Mouse (Mus musculus): ENCODE data around the gene Fam240a. TPM values are rescaled to one million over a fixed set of nuclear protein-coding genes. Genes with fewer than 3 reads are reported as not detected.

Gene Fam240a
- polyA plus RNA-seq, 1 experiment from 2014 or later: not detected

DNA sequence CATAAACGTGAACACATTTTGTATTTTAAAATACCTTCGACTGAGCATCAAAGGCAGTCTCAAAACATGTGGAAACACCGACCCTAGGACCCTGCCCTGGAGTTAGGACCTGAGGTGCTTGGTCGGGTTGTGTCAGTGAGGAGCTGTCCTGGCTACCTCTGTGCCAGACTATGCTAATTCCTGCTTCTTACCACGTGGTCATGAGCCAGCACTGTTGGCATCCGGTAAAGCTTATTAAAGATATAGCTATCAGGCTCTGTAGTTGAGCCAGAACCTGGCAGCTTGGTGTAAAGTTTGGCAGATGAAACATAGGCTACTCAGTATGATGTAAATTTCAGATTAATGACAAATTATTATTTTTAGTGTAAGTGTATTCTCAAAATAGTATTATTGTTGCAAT lies 35.7 kb upstream of the Fam240a start:
- WGBS: 61% methylated on average over 6 of the region's 6 CpGs
- Histone ChIP-seq H3K9me3 (no peaks in the 10 kb centered on the region), H3K4me3 (no peak overlapping the region), H3K4me1 (peaks cover 27% of the 10 kb centered on the region), H3K36me3 (replicated peaks) (no peaks in the 10 kb centered on the region), H3K27me3 (ENCODE audit: poor library complexity, severe bottlenecking) (peaks cover 81% of the 10 kb centered on the region), H3K27ac (no peak overlapping the region)
- DNase-seq (ENCODE audit: extremely low spot score, low spot score): no peak

DNA sequence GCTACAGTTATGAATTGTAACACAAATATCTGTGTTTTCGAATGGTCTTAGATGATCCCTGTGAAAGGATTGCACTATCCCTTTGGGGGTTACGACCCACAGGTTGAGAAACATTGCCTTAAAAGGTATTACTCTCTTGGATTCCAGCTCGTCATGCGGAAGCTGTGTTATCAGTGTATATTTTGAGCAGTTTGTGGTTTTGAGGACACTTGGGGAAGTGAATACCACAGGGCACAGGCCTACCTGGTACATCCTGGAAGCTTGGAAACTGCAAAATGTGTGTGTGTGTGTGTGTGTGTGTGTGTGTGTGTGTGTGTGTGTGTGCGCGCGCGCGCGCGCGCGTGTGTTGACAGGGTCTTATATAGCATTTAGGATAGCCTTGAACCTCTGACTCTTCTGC lies 35.2 kb upstream of the Fam240a start:
- no peak for DNase-seq (ENCODE audit: extremely low spot score, low spot score)
- H3K27me3 ChIP-seq (ENCODE audit: poor library complexity, severe bottlenecking): peaks cover 87% of the 10 kb centered on the region
- WGBS: 95% methylated on average over 13 of the region's 13 CpGs
- H3K4me1 ChIP-seq: peaks cover 33% of the 10 kb centered on the region
- H3K36me3 ChIP-seq (replicated peaks): no peaks in the 10 kb centered on the region
- H3K27ac ChIP-seq: no peak overlapping the region
- H3K9me3 ChIP-seq: no peaks in the 10 kb centered on the region
- no peak overlapping the region for H3K4me3 ChIP-seq

DNA sequence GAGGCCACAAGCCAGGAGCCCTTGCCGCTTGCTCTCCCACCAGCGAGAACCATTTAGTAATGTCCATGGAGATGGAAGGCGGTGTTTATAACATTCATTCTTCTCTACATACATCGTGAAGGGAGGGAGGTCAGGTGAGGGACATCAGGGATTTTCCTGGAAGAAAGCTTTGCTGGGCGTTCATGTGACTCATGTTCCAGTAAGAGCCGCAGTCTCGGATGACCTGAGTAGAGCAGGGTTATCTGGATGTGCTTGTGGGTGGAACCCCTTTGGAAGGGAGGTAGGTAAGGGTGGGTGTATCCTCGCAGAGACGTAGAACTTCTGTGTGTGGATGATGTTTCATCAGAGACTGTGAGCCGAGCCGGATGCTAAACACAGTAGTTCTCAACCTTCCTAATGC lies 34.7 kb upstream of the Fam240a start, which contains the start of gene Lrrc2:
Lrrc2 (plus strand) TSS at position 149 of the 400 bp plus-strand sequence.
- 88% methylated on average over 11 of the region's 11 CpGs for WGBS
- peaks cover 91% of the 10 kb centered on the region for H3K27me3 ChIP-seq (ENCODE audit: poor library complexity, severe bottlenecking)
- H3K9me3 ChIP-seq: no peaks in the 10 kb centered on the region
- no peak within 1 kb of the TSS for H3K27ac ChIP-seq
- no peaks in the 10 kb centered on the region for H3K36me3 ChIP-seq (replicated peaks)
- H3K4me3 ChIP-seq: no peak within 1 kb of the TSS
- no peak for DNase-seq (ENCODE audit: extremely low spot score, low spot score)
- H3K4me1 ChIP-seq: peaks cover 37% of the 10 kb centered on the region

DNA sequence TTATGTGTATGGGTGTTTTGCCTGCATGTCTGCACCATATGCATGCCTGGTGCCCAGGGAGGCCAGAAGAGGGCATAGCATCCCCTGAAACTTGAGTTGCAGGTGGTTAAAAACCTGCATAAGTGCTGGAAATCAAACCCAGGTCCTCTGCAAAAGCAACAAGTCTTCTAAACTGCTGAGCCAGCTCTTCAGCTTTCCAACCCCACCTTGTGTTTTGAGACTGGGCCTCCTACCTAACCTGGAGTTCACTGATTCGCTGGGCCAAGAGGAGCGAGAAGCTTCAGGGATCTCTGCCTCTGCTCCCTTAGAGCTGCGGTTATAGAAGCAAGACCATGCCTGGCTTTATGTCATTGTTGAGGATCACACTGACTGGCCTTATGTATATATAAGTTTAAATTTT lies 33.4 kb upstream of the Fam240a start:
- no peaks in the 10 kb centered on the region for H3K9me3 ChIP-seq
- no peaks in the 10 kb centered on the region for H3K36me3 ChIP-seq (replicated peaks)
- H3K27me3 ChIP-seq (ENCODE audit: poor library complexity, severe bottlenecking): peaks cover 92% of the 10 kb centered on the region
- H3K27ac ChIP-seq: no peak overlapping the region
- 96% methylated on average over 3 of the region's 3 CpGs for WGBS
- H3K4me3 ChIP-seq: no peak overlapping the region
- peaks cover 44% of the 10 kb centered on the region for H3K4me1 ChIP-seq
- no peak for DNase-seq (ENCODE audit: extremely low spot score, low spot score)

DNA sequence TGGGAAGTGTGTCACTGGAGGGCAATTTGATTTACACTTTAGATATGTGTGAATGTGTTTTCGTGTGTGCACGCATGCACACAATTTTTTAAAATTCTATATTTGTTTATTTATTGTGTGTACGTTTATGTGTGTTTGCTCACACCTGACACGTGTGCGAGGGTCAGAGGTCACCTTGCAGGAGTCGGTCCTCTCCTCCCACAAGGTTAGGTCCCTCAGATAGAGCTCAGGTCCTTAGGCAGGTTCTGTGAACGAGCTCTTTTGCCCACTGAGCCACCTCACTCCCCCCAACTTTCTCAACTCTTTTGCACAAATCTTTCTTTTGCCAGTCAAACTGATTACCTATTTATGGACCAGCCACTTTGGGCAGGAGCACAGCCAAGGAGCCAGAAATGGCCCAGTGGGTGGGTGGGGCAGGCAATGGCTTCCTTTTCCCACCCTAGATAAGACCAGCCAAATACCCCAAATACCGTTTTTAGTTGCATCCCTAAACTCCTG lies 32.2 kb upstream of the Fam240a start:
- WGBS: 65% methylated on average over 8 of the region's 8 CpGs
- no peak for DNase-seq (ENCODE audit: extremely low spot score, low spot score)
- peaks cover 93% of the 10 kb centered on the region for H3K27me3 ChIP-seq (ENCODE audit: poor library complexity, severe bottlenecking)

DNA sequence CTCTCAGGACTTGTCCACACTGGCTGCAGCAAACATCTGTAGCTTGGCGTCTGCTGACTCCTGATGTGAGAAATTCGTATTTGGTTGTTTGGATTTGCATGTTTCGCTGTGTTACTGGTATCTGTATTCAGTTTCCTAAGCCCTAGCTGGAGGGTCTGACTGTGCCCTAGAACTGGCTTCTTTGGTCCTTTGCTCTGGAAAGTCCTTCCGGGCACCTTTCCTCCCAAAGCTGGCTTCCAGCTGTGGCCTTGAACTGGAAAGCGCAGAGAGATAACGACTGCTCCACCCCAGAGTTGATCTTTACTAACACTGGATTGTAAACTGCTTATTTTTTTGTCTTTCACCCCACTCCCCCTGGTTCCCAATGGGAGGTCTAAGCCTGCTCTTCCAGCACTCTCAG lies 31.2 kb upstream of the Fam240a start:
- H3K9me3 ChIP-seq: no peaks in the 10 kb centered on the region
- no peak overlapping the region for H3K4me3 ChIP-seq
- peaks cover 93% of the 10 kb centered on the region for H3K27me3 ChIP-seq (ENCODE audit: poor library complexity, severe bottlenecking)
- H3K4me1 ChIP-seq: peaks cover 37% of the 10 kb centered on the region
- H3K27ac ChIP-seq: 0 out of 2 replicates have a peak overlapping the region, but pooled peaks have one; percentile 72
- WGBS: 12% methylated on average over 6 of the region's 6 CpGs
- no peak for DNase-seq (ENCODE audit: extremely low spot score, low spot score)
- H3K36me3 ChIP-seq (replicated peaks): no peaks in the 10 kb centered on the region

More for the DNA sequence above, 32.2 kb upstream of the Fam240a start:
- peaks cover 43% of the 10 kb centered on the region for H3K4me1 ChIP-seq
- no peaks in the 10 kb centered on the region for H3K9me3 ChIP-seq
- no peak overlapping the region for H3K4me3 ChIP-seq
- H3K27ac ChIP-seq: no peak overlapping the region
- no peaks in the 10 kb centered on the region for H3K36me3 ChIP-seq (replicated peaks)

DNA sequence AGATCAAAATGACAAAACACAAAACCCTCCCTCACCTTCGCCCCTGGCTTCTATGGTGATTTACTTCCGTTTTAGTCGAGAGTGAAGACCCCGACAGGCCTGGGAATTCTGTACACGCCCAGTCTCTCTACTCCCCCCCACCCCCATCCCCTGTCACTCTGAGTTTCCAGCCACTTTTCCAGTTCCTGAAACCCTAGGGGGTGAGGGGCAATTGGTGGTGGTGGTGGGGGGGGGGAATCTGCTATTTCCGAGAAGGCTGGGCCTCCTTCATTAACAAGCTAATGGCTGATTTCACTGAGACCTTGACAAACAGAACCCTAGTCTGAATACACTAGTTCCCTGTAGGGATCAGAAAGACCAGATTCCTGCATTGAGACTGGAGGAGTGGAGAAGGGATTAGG lies 30.6 kb upstream of the Fam240a start:
- 2% methylated on average over 6 of the region's 6 CpGs for WGBS
- H3K4me3 ChIP-seq: peak overlapping the region; percentile 34
- H3K36me3 ChIP-seq (replicated peaks): no peaks in the 10 kb centered on the region
- H3K9me3 ChIP-seq: no peaks in the 10 kb centered on the region
- peaks cover 93% of the 10 kb centered on the region for H3K27me3 ChIP-seq (ENCODE audit: poor library complexity, severe bottlenecking)
- peak; percentile 50 for DNase-seq (ENCODE audit: extremely low spot score, low spot score)
- peak overlapping the region; percentile 72 for H3K27ac ChIP-seq
- peaks cover 37% of the 10 kb centered on the region for H3K4me1 ChIP-seq

DNA sequence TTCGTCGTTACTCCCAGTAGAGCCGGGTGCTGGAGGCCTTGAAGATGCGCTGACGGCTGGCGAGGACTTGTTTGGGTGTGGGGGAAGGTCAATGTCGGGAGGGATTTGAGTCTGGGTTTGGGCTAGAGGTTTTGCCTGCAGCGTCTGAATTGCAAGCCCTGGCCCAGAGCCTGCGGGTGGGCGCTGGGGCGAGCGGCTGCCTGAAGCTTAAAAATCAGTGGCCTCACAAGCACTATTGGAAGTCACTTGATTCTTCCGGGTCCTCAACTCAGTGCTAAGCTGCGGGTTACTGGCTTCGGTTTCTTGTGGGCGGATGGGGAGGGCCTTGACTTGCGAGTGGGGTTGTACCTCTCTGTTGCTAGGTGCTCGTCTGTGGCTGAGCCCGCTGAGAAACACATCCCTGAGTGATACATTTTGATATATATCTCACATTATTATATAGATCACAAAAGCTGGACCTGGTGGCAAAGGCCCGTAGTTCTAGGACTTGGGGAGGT lies 29.9 kb upstream of the Fam240a start:
- H3K27me3 ChIP-seq (ENCODE audit: poor library complexity, severe bottlenecking): peaks cover 86% of the 10 kb centered on the region
- H3K4me3 ChIP-seq: peak overlapping the region; percentile 34
- no peaks in the 10 kb centered on the region for H3K9me3 ChIP-seq
- peak; percentile 43 for DNase-seq (ENCODE audit: extremely low spot score, low spot score)
- peaks cover 37% of the 10 kb centered on the region for H3K4me1 ChIP-seq
- 4% methylated on average over 20 of the region's 20 CpGs for WGBS
- no peaks in the 10 kb centered on the region for H3K36me3 ChIP-seq (replicated peaks)
- peak overlapping the region; percentile 72 for H3K27ac ChIP-seq

DNA sequence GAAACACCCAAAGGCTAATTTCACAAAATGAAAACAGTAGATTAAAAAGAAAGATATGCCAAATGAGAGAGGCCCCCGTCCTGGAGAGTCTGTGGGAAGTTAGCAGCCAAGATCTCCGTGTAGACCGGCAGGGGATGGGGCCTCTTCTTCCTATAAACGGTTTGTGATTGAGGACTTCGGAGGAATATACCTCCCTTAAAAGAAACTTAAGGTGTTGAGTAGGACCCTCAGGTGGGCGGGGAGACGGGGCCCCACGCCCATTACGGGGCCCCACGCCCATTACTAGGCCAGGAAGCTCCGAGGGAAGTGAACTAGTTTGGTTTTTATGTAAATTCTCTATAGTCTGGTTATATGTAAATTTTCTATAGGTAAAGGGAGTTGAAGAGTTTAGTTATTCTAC lies 29.3 kb upstream of the Fam240a start, which contains the start of gene Tdgf1:
Tdgf1 (minus strand) TSS at position 233 of the 400 bp plus-strand sequence.
- no peaks in the 10 kb centered on the region for H3K36me3 ChIP-seq (replicated peaks)
- no peaks in the 10 kb centered on the region for H3K9me3 ChIP-seq
- 10% methylated on average over 11 of the region's 11 CpGs for WGBS
- H3K27me3 ChIP-seq (ENCODE audit: poor library complexity, severe bottlenecking): peaks cover 80% of the 10 kb centered on the region
- H3K27ac ChIP-seq: peak within 1 kb of the TSS; percentile 72
- peak within 1 kb of the TSS; percentile 34 for H3K4me3 ChIP-seq
- no peak for DNase-seq (ENCODE audit: extremely low spot score, low spot score)
- peaks cover 37% of the 10 kb centered on the region for H3K4me1 ChIP-seq

DNA sequence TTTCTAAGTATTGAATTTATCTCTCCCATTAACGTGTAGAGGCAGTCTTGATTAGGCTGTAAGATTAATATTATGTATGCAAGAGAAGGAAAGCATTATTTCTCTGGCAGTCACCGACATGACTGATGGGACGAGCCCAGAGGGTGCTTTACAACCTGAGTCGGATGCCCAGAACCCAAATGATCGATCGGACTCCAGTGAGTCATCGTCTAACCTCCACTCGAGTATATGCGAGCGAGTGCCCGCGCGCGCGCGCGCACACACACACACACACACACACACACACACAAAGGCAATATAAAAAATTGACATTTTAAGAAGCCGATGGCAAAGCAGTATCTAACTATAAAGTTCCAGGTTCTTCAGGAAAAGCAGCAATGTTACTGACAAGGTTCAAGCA lies 28.7 kb upstream of the Fam240a start:
- no peak overlapping the region for H3K4me3 ChIP-seq
- no peak for DNase-seq (ENCODE audit: extremely low spot score, low spot score)
- 27% methylated on average over 18 of the region's 18 CpGs for WGBS
- no peaks in the 10 kb centered on the region for H3K36me3 ChIP-seq (replicated peaks)
- peaks cover 77% of the 10 kb centered on the region for H3K27me3 ChIP-seq (ENCODE audit: poor library complexity, severe bottlenecking)
- no peaks in the 10 kb centered on the region for H3K9me3 ChIP-seq
- peaks cover 37% of the 10 kb centered on the region for H3K4me1 ChIP-seq
- H3K27ac ChIP-seq: no peak overlapping the region

DNA sequence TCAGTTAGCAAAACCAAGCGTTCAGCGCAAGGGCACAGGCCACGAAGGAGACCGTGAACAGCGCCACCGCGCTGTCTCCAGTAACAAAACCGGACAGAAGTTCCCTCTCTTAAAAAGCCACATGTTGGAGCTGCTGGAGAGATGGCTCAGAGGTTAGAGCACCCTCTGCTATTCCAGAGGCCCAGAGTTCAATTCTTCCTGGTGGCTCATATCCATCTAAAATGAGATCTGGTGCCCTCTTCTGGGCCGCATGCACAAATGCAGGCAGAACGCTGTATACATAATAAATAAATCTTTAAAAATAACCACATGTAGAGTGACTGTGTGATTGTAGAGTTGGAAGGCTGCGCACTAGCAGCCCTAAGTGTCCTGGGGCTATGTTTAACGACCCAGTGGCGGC lies 27.6 kb upstream of the Fam240a start:
- Histone ChIP-seq H3K4me3 (no peak overlapping the region), H3K9me3 (no peaks in the 10 kb centered on the region), H3K36me3 (replicated peaks) (no peaks in the 10 kb centered on the region), H3K27ac (no peak overlapping the region), H3K27me3 (ENCODE audit: poor library complexity, severe bottlenecking) (peaks cover 69% of the 10 kb centered on the region), H3K4me1 (peaks cover 37% of the 10 kb centered on the region)
- 34% methylated on average over 13 of the region's 13 CpGs for WGBS
- DNase-seq (ENCODE audit: extremely low spot score, low spot score): no peak

DNA sequence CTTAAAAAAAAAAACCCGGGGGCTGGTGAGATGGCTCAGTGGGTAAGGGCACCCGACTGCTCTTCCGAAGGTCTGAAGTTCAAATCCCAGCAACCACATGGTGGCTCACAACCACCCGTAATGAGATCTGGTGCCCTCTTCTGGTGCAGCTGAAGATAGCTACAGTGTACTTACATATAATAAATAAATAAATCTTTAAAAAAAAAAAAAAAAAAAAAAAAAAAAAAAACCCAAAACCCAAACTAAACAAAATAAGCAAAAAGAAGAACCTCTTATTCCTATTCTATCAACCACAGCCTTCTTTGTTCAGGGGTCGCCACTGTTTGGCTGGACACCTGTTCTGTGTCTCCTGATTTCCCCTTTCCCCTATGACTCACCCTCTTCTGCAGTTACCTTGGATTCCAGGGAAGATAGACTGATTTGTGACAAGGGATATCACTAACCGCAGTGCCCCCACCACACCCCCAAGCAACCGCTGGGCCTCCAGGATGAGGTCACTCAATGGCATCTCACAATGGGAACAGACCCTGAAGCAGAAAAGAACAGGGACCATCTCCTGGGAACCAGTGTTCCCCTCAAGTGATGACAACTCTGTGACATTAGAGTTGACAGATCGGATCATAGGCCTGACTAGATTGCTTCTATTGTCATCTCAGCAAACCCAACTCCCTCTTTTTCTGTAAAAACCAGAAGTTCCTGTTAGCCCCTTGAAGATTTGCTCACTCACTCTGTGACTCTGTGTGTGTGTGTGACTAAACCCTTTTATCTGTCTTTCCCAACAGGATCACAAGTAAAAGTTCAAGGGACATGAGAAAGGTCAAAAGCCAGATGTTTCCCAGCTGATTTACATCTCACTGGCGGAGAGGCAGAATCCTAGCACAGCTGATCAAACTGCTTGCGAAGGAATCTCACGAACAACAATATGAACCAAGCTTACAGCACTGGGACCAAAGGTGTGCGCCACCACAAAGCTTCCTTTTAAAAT lies 21.1 kb upstream of the Fam240a start:
- Histone ChIP-seq H3K27ac (no peak overlapping the region), H3K36me3 (replicated peaks) (no peaks in the 10 kb centered on the region), H3K4me1 (0 out of 2 replicates have a peak, but pooled peaks cover 4% of the 10 kb centered on the region), H3K27me3 (ENCODE audit: poor library complexity, severe bottlenecking) (peaks cover 5% of the 10 kb centered on the region; the same call in 1 of the 2 replicates), H3K4me3 (no peak overlapping the region), H3K9me3 (no peaks in the 10 kb centered on the region)
- WGBS: 76% methylated on average over 12 of the region's 12 CpGs
- DNase-seq (ENCODE audit: extremely low spot score, low spot score): no peak

DNA sequence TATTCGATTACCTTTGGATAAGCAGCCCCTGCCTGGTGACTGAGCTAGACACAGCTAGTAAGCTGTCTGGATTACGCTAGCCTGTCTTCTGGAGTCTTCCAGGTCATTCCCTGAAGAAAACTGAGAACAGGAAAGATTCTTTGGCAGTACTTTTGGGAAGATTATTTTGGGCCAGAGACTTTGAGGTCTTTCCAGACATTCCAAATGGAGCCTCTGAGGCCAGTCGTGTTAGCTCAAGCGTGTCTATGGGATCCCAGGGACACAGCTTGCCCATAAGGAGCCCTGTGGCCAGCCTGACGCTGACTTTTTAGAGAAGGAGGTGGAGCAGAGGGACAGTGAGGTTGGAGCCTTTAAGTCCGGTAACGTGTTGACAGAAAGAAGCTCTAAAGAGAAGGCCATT lies 19.3 kb upstream of the Fam240a start:
- no peak for DNase-seq (ENCODE audit: extremely low spot score, low spot score)
- Histone ChIP-seq H3K9me3 (no peaks in the 10 kb centered on the region), H3K27me3 (ENCODE audit: poor library complexity, severe bottlenecking) (no peaks in the 10 kb centered on the region), H3K36me3 (replicated peaks) (no peaks in the 10 kb centered on the region), H3K4me1 (0 out of 2 replicates have a peak, but pooled peaks cover 4% of the 10 kb centered on the region), H3K4me3 (no peak overlapping the region), H3K27ac (no peak overlapping the region)
- 91% methylated on average over 7 of the region's 7 CpGs for WGBS

Measured in forebrain, embryonic 10.5 days (tissue).